Mouse (Mus musculus) olfactory bulb, adult 2 months (tissue): ENCODE results near the gene Ankrd40.

Source experiments
- CTCF ChIP-seq: fragments of 200-500 bp; IDR thresholded peaks from 2 replicates; pipeline ENCODE4 v1.5.1; 2012; ENCODE audit warnings: low read depth, mild to moderate bottlenecking, low read length, moderate library complexity; ENCODE audit not compliant: insufficient read depth
- POLR2A ChIP-seq: fragments of 200-500 bp; IDR thresholded peaks from 2 replicates; pipeline ENCODE4 v1.6.1; 2012; ENCODE audit warnings: mild to moderate bottlenecking, low read depth, low read length, moderate library complexity; ENCODE audit not compliant: insufficient read depth

DNA sequence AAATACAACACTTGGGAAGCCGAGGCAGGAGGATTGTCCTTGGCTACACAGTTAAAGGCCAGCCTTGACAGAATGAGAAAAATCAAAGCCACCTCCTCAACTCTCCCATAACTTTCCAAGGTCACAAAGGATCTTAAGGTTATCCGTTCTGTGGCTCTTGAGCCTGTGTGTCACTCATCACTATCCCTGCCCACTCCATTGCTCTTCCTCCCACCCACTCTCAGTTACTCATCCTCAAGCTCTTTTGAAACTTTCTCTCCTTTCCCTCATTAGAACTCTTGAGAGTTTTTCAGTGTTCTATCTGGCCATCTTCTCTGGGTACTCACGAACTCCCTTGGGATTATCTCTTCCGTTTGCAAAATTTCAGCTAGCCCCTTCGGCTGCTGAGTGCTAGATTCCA lies 3.2 kb upstream of the Ankrd40 start:
- TF ChIP-seq POLR2A (no peak), CTCF (no peak)
